Mouse (Mus musculus) cerebellum, adult 2 months (tissue): Measurements from ENCODE around the gene Pigv.

Experiments
- CTCF ChIP-seq: fragments of 200-500 bp; IDR thresholded peaks from 2 replicates; pipeline ENCODE4 v1.5.1; 2011; ENCODE audit warnings: low read depth, mild to moderate bottlenecking, control low read depth, low read length, moderate library complexity, borderline replicate concordance; ENCODE audit not compliant: insufficient read depth
- POLR2A ChIP-seq: fragments of 200-500 bp; IDR thresholded peaks from 2 replicates; pipeline ENCODE4 v1.6.1; 2011; ENCODE audit warnings: low read length, control low read depth, borderline replicate concordance; ENCODE audit not compliant: insufficient read depth

- no peak for TF ChIP-seq POLR2A
- no peak for TF ChIP-seq CTCF
These were observed 28.5 kb upstream of the Pigv start for GRCm38 (mm10) chr4:133700905-133701368.
